Mouse (Mus musculus) MN1 (cell line): Measurements from ENCODE around the gene Pou5f2.
A peak's percentile ranks its signal among the peaks of the same experiment; 100 is the strongest.

Experiments used
- DNase-seq: peaks from one replicate; pipeline ENCODE4 v3.0.0-alpha.2; 2016; ENCODE audit warnings: low spot score

Gene Pou5f2

GRCm38 (mm10) chr13:78024683-78025294, at the start of gene Pou5f2:
Gene Pou5f2 (plus strand): TSS chr13:78024902.
- DNase-seq = no peak

GRCm38 (mm10) chr13:77976248-77976647, 48.5 kb upstream of the Pou5f2 start:
- DNase-seq = no peak

DNA sequence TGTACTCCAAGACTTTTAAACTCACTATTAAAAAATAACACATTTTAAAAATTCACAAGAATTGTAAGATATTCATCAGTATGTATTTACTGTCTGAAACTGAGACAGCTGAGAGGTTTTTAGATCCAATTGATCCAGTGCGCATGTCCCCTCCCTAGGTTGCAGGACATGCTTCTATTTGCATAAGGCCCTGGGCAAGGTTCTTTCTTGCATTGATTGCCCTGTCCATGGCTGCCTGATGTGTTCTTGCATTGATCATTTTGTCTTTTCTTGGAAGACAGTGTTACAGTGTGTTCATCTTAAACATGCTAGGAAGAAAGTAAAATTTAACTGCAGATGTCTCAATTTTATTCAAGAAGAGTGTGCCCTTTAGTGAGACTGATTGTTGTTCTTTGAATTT, 47.6 kb upstream of the Pou5f2 start:
- no peak for DNase-seq

DNA sequence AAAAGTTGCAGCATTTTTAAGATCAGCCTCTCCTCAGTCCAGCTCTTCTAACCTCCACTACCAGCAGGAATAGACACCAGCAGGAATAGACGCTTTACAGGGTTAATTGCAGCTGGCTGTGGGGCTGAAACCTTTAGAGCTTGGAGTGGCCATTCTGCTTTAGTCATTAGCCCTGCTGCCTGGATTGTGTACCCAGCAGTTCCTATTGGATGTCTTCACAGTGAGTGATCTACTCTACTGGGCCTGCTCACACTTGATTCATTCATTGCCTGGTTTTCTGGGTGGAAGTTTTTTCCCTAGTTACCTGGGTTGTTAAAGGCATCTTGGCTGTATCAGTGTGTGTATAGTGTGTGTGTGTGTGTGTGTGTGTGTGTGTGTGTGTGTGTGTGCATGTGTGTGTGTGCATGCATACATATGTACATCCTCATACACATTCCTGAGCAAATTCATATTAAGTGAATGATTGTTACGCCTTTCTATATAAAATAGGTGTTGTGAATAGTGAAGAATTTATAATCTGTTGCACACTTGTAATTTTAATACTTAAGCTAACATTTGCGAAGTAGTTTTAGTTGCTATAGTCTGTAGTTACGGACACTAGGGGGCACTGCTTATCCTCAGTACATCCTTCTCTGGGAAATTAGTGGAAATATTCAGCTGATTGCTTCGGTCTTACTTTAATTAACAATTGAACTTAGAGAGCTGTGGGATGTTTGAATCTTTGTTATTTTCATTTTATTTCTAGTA, 42.4 kb upstream of the Pou5f2 start:
- DNase-seq = peak; percentile 17

- no peak for DNase-seq
Measured at GRCm38 (mm10) chr13:77982852-77983202, 41.9 kb upstream of the Pou5f2 start.

- no peak for DNase-seq
Measured at GRCm38 (mm10) chr13:77991189-77991886, 33.4 kb upstream of the Pou5f2 start.

DNA sequence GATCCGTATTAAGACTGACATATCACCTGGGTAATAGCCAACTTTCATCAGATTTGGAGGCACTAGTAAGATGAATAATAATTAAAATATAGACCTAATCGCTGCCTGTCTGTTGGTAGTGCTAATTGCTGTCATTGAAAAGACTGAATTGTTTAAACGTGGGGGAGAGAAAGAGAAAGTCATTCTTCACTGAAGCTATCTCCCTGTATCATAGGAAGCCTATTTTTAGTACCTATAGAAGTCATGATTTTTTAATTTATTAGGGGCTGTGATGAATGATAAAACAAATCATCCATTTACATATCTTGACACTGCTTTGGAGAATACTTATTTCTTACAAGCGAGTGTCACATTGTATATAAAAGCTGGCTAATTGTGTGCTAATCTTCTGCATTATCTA, 20.1 kb upstream of the Pou5f2 start:
- DNase-seq = no peak

DNA sequence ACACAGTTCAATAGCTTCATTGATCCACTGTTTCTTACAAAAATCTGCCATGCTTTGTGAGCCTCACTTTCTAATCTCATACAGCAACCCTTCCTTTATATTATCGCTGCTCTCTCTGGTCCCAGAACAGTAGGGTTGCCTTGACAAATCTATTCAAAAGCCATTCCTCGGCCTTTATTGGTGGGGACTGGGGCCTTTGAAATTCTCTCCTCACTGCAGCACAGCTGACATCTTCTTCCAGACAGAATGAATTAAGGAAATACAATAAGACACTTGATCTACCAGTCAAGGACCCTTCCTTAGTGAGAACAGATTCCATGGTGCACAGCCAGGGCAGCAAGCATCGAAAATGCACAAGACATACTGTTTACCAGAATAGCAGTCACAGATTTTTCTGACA, 19.4 kb upstream of the Pou5f2 start:
- DNase-seq = no peak

DNA sequence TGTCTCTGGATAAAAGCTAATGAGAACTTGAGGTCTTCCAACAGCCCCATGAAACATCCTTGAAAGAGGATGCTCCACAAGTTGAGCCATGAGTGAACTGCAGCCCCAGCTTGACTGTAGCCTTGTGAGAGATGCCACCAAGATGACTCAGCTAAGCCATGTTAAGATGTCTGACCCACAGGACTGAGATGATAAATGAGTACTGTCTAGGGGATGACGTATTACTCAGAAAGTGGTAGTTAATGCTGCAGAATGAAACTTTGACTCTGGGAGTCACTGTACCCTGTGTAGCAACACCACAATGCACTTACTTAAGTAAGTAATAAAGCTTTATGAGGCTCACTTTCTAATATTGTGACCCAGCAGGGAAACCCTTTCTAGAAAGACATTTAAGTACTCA, 14.5 kb upstream of the Pou5f2 start:
- no peak for DNase-seq

DNA sequence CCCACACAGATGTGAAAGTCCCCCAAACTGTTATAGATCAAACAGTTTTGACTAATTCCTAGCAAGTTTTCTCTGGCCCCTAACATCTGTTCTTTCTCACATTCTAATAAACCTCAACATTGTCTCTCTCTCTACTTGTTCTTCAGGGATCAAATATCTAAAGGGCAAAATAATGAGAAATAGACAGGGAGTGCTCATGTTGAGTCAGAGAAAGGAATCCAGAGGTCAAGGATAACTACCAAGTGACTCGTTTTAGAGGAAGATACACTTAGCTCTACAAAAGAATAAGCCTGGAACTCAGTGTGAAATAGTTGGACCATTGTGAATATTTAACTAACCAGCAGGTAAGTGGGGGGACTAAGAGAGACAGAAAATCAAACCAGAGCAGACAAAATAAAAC, 8.1 kb downstream of the Pou5f2 start:
- DNase-seq = no peak

- no peak for DNase-seq
Measured at GRCm38 (mm10) chr13:78037203-78037602, 12.5 kb downstream of the Pou5f2 start.

DNA sequence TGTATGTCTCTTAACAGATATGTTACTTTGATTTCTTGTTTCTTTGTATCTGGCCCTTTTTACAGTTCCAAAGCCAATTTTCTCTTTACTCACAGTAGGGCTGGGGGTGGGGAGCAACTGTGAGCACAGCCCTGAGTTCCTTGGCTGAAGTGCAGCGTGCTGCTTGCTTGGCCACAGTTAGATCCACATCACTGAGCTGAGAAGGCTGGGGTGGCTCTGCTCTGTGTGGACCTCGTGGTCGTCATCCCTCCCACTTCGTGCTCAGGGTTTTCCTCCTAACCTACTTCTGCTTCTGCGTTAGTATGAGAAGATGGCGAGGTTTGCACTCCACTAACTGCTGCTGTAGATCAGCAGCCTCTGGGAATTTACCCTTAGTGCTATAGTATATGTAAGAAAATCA, 18.5 kb downstream of the Pou5f2 start:
- DNase-seq = no peak

DNA sequence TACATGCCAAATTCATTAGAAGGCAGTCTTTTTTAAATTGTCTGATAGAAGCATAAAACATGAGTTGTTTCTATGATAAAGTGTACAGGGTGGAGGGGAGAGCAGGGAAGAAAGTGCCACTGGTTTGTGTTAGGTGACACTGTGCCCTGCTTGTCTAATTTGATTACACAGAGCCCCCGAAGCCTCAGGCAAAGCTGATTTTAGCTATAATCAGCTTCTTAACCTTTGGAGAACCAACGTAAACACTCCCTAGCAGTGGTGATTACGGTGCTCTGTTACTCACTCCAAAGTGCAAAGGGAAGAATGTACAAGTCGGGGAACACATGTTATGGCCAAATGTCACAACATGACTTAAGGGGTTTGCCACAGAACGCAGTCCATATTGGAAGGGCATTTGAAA, 20.4 kb downstream of the Pou5f2 start:
- DNase-seq = no peak
